Mouse (Mus musculus): ENCODE measurements at regions not wholly inside any gene's neighbourhood (a gene's known extent, or its start where the extent isn't known, plus 50 kb on each side); places are given as distances from the start of the nearest gene placed in this dataset.

GRCm38 (mm10) chr14:114981120-114981519 lies 110.9 kb upstream of the Gpc5 start:
- H3K4me2 ChIP-seq (replicated peaks; ENCODE audit: low read depth): no peak overlapping the region
- TF ChIP-seq CTCF (IDR thresholded peaks at IDR 0.05; ENCODE audit: low read depth): peak; percentile 52
- H3K4me1 ChIP-seq (replicated peaks; ENCODE audit: control insufficient read depth, insufficient read depth, low read length): no peaks in the 10 kb centered on the region
- no peaks in the 10 kb centered on the region for H3K27me3 ChIP-seq (replicated peaks; ENCODE audit: control insufficient read depth, insufficient read depth, low read length)
- ATAC-seq: no peak
- no peak overlapping the region for H3K4me3 ChIP-seq (ENCODE audit: low read depth, low read length)
- H3K9me3 ChIP-seq (ENCODE audit: control insufficient read depth): no peaks in the 10 kb centered on the region
- no peak overlapping the region for H3K27ac ChIP-seq (ENCODE audit: low read depth, low read length)
- H3K36me3 ChIP-seq (ENCODE audit: control insufficient read depth, insufficient read depth): no peaks in the 10 kb centered on the region
- H3K9ac ChIP-seq (ENCODE audit: low read depth, low read length): no peak overlapping the region
- 61% methylated on average over 3 of the region's 3 CpGs for WGBS

- Histone ChIP-seq H3K27ac (ENCODE audit: low read depth, low read length) (no peak overlapping the region), H3K4me3 (ENCODE audit: low read depth, low read length) (no peak overlapping the region), H3K9ac (ENCODE audit: low read depth, low read length) (no peak overlapping the region), H3K4me2 (replicated peaks; ENCODE audit: low read depth) (no peak overlapping the region), H3K36me3 (ENCODE audit: control insufficient read depth, insufficient read depth) (no peaks in the 10 kb centered on the region), H3K27me3 (replicated peaks; ENCODE audit: control insufficient read depth, insufficient read depth, low read length) (no peaks in the 10 kb centered on the region), H3K4me1 (replicated peaks; ENCODE audit: control insufficient read depth, insufficient read depth, low read length) (no peaks in the 10 kb centered on the region), H3K9me3 (ENCODE audit: control insufficient read depth) (no peaks in the 10 kb centered on the region)
- WGBS: 64% methylated on average over 2 of the region's 2 CpGs
- peak; percentile 68; the same call in 1 of the 2 replicates for ATAC-seq
- TF ChIP-seq CTCF (IDR thresholded peaks at IDR 0.05; ENCODE audit: low read depth): no peak
Measured at GRCm38 (mm10) chr14:115003223-115003622, 88.8 kb upstream of the Gpc5 start.

GRCm38 (mm10) chr14:115004733-115005405 lies 87.1 kb upstream of the Gpc5 start:
- peak; percentile 99 for ATAC-seq
- H3K4me3 ChIP-seq (ENCODE audit: low read depth, low read length): no peak overlapping the region
- no peak overlapping the region for H3K9ac ChIP-seq (ENCODE audit: low read depth, low read length)
- no peak overlapping the region; the same call in 1 of the 2 replicates for H3K4me2 ChIP-seq (replicated peaks; ENCODE audit: low read depth)
- 26% methylated on average over 6 of the region's 6 CpGs for WGBS
- TF ChIP-seq CTCF (IDR thresholded peaks at IDR 0.05; ENCODE audit: low read depth): no peak
- no peaks in the 10 kb centered on the region for H3K36me3 ChIP-seq (ENCODE audit: control insufficient read depth, insufficient read depth)
- H3K27me3 ChIP-seq (replicated peaks; ENCODE audit: control insufficient read depth, insufficient read depth, low read length): no peaks in the 10 kb centered on the region
- no peaks in the 10 kb centered on the region for H3K9me3 ChIP-seq (ENCODE audit: control insufficient read depth)
- no peaks in the 10 kb centered on the region for H3K4me1 ChIP-seq (replicated peaks; ENCODE audit: control insufficient read depth, insufficient read depth, low read length)
- no peak overlapping the region for H3K27ac ChIP-seq (ENCODE audit: low read depth, low read length)

- Histone ChIP-seq H3K27me3 (replicated peaks; ENCODE audit: control insufficient read depth, insufficient read depth, low read length) (no peaks in the 10 kb centered on the region), H3K9me3 (ENCODE audit: control insufficient read depth) (no peaks in the 10 kb centered on the region), H3K27ac (ENCODE audit: low read depth, low read length) (no peak overlapping the region), H3K4me3 (ENCODE audit: low read depth, low read length) (no peak overlapping the region), H3K36me3 (ENCODE audit: control insufficient read depth, insufficient read depth) (no peaks in the 10 kb centered on the region), H3K4me1 (replicated peaks; ENCODE audit: control insufficient read depth, insufficient read depth, low read length) (no peaks in the 10 kb centered on the region), H3K9ac (ENCODE audit: low read depth, low read length) (no peak overlapping the region), H3K4me2 (replicated peaks; ENCODE audit: low read depth) (no peak overlapping the region)
- no peak for ATAC-seq
- 82% methylated on average over 3 of the region's 3 CpGs for WGBS
- no peak for TF ChIP-seq CTCF (IDR thresholded peaks at IDR 0.05; ENCODE audit: low read depth)
Measured at GRCm38 (mm10) chr14:115010877-115011276, 81.1 kb upstream of the Gpc5 start.

- 32% methylated on average over 5 of the region's 5 CpGs for WGBS
- H3K27me3 ChIP-seq (replicated peaks; ENCODE audit: control insufficient read depth, insufficient read depth, low read length): 0 out of 2 replicates have a peak, but pooled peaks cover 4% of the 10 kb centered on the region
- H3K4me1 ChIP-seq (replicated peaks; ENCODE audit: control insufficient read depth, insufficient read depth, low read length): no peaks in the 10 kb centered on the region
- ATAC-seq: no peak
- no peak overlapping the region for H3K9ac ChIP-seq (ENCODE audit: low read depth, low read length)
- H3K4me3 ChIP-seq (ENCODE audit: low read depth, low read length): no peak overlapping the region
- no peak overlapping the region for H3K4me2 ChIP-seq (replicated peaks; ENCODE audit: low read depth)
- no peaks in the 10 kb centered on the region for H3K36me3 ChIP-seq (ENCODE audit: control insufficient read depth, insufficient read depth)
- H3K27ac ChIP-seq (ENCODE audit: low read depth, low read length): no peak overlapping the region
- peak; percentile 23; the same call in 1 of the 2 replicates for TF ChIP-seq CTCF (IDR thresholded peaks at IDR 0.05; ENCODE audit: low read depth)
- H3K9me3 ChIP-seq (ENCODE audit: control insufficient read depth): no peaks in the 10 kb centered on the region
Measured at GRCm38 (mm10) chr14:115015299-115015698, 76.7 kb upstream of the Gpc5 start.

GRCm38 (mm10) chr14:115017410-115018153 lies 74.4 kb upstream of the Gpc5 start:
- Histone ChIP-seq H3K27me3 (replicated peaks; ENCODE audit: control insufficient read depth, insufficient read depth, low read length) (0 out of 2 replicates have a peak, but pooled peaks cover 4% of the 10 kb centered on the region), H3K9me3 (ENCODE audit: control insufficient read depth) (no peaks in the 10 kb centered on the region), H3K4me3 (ENCODE audit: low read depth, low read length) (peak overlapping the region; percentile 26; the same call in 1 of the 2 replicates), H3K9ac (ENCODE audit: low read depth, low read length) (no peak overlapping the region), H3K36me3 (ENCODE audit: control insufficient read depth, insufficient read depth) (no peaks in the 10 kb centered on the region), H3K4me1 (replicated peaks; ENCODE audit: control insufficient read depth, insufficient read depth, low read length) (no peaks in the 10 kb centered on the region), H3K27ac (ENCODE audit: low read depth, low read length) (no peak overlapping the region), H3K4me2 (replicated peaks; ENCODE audit: low read depth) (peak overlapping the region; percentile 62)
- TF ChIP-seq CTCF (IDR thresholded peaks at IDR 0.05; ENCODE audit: low read depth): peak; percentile 86
- WGBS: 12% methylated on average over 22 of the region's 22 CpGs
- ATAC-seq: peak; percentile 59; the same call in 1 of the 2 replicates
